Mouse (Mus musculus): ENCODE measurements at regions not wholly inside any gene's neighbourhood (a gene's known extent, or its start where the extent isn't known, plus 50 kb on each side); places are given as distances from the start of the nearest gene placed in this dataset.
"Not testable (repeated sequence)": the region's sequence is repeated elsewhere in the genome, so short reads cannot be mapped to it uniquely, and the experiment has no call there.

- TF ChIP-seq POLR2A (IDR thresholded peaks at IDR 0.05; ENCODE audit: control insufficient read depth, low read depth, low read length); CTCF (IDR thresholded peaks at IDR 0.05; ENCODE audit: control insufficient read depth, insufficient read depth, insufficient replicate concordance, low read depth, low read length): not testable (repeated sequence)
Observed at GRCm38 (mm10) chr8:20436956-20437355, 73.9 kb upstream of the Gm15319 start.
